ENCODE assay signal across 17 mouse cellular contexts in the genomic region with DNA sequence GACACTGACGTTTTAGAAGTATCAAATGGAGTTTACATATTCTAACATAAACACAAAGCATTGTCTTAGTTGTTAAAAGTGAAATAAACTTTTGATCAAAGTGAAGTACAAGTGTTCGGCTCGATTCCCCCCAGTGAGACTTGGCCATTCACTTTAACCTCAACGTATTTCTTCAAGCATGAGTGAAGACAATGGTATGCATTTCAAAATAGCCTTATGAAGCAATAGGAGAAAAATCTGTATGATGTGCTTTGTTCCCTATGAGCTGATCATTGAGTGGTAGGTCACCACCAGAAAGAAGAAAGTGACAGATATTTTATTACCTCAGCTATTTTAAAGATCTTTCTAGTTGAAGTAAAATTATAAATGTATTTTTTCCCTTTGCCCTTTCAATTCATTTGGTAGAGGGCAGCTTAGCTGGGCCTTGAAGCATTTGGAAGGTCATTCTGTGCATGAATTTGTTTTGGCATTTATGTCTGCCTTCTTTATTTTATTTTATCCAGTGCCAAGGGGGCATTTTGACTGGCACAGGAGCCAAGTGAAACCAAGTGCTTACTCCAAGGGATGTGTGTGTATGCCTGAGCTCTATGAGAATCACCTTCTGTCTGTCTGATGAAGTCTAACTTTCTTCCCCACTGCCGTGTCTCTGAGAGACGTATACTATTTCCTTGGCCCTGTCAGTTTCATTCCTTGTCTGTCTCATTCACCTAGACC.
DNase-seq lines count a peak whose midpoint lies in the region; TF ChIP-seq lines count a peak whose summit lies in the region.
"Had no signal": no experiment of that assay in that cellular context is flagged by ENCODE, and none has a peak within 500 bp of the region (broad histone marks: within the 10 kb centered on the region; RNA-seq: fewer than 3 reads in every experiment).

No protein-coding gene starts in this region.

- H3K79me2 ChIP-seq in C2C12 (ENCODE audit: control insufficient read depth, insufficient read depth): no peaks in the 10 kb centered on the region

- H3K27me3 ChIP-seq in C2C12 (ENCODE audit: control insufficient read depth, insufficient read depth, insufficient read length): no peaks in the 10 kb centered on the region
- H3K27me3 ChIP-seq: embryonic facial prominence, embryonic 13.5 days; forebrain, embryonic 15.5 days; hindbrain, embryonic 12.5 days; neural tube, embryonic 15.5 days had no signal

- H3K4me3 ChIP-seq in C2C12 (ENCODE audit: insufficient read depth, poor library complexity, severe bottlenecking): no peak overlapping the region
- H3K4me3 ChIP-seq: embryonic facial prominence, embryonic 13.5 days; forebrain, embryonic 15.5 days; hindbrain, embryonic 12.5 days; layer of hippocampus, adult 2 months; neural tube, embryonic 15.5 days had no signal

- H3K79me3 ChIP-seq in C2C12 (ENCODE audit: low read depth): no peaks in the 10 kb centered on the region

- TF ChIP-seq CTCF in C2C12 (IDR thresholded peaks at IDR 0.05; ENCODE audit: control insufficient read depth, insufficient read depth, insufficient read length): no peak

- H3ac ChIP-seq in C2C12 (ENCODE audit: control insufficient read depth, insufficient read length, low read depth): no peak overlapping the region

- H3K36me3 ChIP-seq in C2C12 (ENCODE audit: control insufficient read depth, insufficient read depth): no peaks in the 10 kb centered on the region
- H3K36me3 ChIP-seq: embryonic facial prominence, embryonic 13.5 days; forebrain, embryonic 15.5 days; hindbrain, embryonic 12.5 days; neural tube, embryonic 15.5 days had no signal

- DNase-seq in 3134 (ENCODE audit: extremely low read depth, insufficient read length, low spot score): peak; percentile 10
- DNase-seq in adrenal gland, postnatal 14 days: peak; percentile 47
- peak; percentile 22 for DNase-seq in fibroblast of lung, adult 2 months (ENCODE audit: low read depth)
- no peak for DNase-seq in cerebellum, postnatal 36 days
- DNase-seq in kidney, postnatal 14 days: no peak
- no peak for DNase-seq in kidney, adult 9 months
- DNase-seq: cerebellum, adult 2 months; cerebellum, postnatal 25 days; embryo, embryonic 11 days; right cerebral cortex, postnatal 25 days; spleen, adult 18-20 months had no signal

TF ChIP-seq in C2C12, 6 proteins besides CTCF, POLR2A, EP300 and RAD21:
- TF ChIP-seq MAX (IDR thresholded peaks at IDR 0.05) (no peak), MYOD1 (IDR thresholded peaks at IDR 0.05; ENCODE audit: control insufficient read depth, insufficient read length, low read depth) (no peak), USF1 (IDR thresholded peaks at IDR 0.05; ENCODE audit: low read depth) (no peak), CEBPB (IDR thresholded peaks at IDR 0.05; ENCODE audit: low read depth) (peak; percentile 80)
TF ChIP-seq in C2C12: peak in this region for 1.

Comparison
In these comparisons a context has a peak if more than half of its experiments do, and no peak if none do; other contexts are left out.
1. DNase-seq: peak in 3134 (single experiment), adrenal gland, postnatal 14 days (single experiment) and fibroblast of lung, adult 2 months (single experiment); none in cerebellum, postnatal 36 days (0 of 2), kidney, postnatal 14 days (single experiment) and kidney, adult 9 months (single experiment).